Mouse (Mus musculus) cerebellum, adult 8-10 months (tissue): ENCODE data around the gene 1700017N19Rik.
A peak's percentile ranks its signal among the peaks of the same experiment; 100 is the strongest.
"Not testable (repeated sequence)": the region's sequence is repeated elsewhere in the genome, so short reads cannot be mapped to it uniquely, and the experiment has no call there.

Experiments
- DNase-seq: peaks from one replicate; pipeline ENCODE4 v3.0.0; 2022

1700017N19Rik gene

DNA sequence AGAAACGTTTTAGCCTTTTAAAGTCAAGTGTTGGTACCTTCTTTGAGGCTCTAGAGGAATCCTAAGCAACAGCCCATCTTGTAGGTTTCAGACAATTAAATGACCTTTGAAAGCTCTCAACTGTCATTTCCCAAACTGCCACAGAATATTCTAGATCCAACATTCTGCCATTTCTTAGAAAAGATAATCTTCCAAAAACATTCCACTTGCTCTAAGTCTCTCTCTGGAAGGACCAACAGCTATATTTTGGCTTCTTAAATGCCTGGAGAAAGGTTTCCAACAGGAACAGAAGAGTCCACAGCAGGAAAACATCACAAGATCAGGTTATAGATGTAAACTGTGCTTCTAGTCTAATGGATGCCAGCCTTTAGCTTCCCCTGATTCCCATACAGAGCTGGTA, at the start of gene 1700017N19Rik, which contains the start of gene 4930430F08Rik:
TSS of gene 1700017N19Rik (plus strand) at position 162 of the 400 bp plus-strand sequence.
TSS of gene 4930430F08Rik (minus strand) at position 101 of the 400 bp plus-strand sequence.
- DNase-seq: no peak

DNA sequence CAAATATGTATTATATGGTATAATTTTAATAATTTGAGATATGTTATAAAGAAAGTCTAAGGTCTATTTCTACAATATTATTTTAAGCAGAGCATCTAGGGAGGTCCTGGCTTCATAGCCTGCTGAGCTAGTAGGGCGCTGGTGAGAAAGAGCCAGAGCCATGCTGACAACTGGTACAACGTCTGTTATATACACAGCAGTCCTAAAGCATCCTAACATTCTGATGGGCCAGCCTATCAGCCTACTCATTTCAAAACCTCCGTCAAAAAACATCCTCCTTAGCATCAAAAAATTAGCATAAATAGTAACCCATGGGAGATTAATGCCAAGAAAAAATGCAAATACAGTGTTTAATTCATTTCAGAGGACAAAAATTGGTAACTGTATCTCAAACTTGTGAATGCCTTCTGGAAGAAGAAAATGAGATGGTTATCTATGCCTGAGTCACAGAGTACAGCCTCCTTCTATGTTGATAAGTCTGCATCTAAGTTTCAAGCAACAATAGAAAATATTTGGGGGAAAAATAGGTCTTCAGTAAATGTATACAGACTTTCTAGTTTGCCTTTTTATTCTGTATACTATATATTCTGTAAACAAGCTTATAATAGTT, 33.6 kb upstream of the 1700017N19Rik start:
- DNase-seq: no peak

DNA sequence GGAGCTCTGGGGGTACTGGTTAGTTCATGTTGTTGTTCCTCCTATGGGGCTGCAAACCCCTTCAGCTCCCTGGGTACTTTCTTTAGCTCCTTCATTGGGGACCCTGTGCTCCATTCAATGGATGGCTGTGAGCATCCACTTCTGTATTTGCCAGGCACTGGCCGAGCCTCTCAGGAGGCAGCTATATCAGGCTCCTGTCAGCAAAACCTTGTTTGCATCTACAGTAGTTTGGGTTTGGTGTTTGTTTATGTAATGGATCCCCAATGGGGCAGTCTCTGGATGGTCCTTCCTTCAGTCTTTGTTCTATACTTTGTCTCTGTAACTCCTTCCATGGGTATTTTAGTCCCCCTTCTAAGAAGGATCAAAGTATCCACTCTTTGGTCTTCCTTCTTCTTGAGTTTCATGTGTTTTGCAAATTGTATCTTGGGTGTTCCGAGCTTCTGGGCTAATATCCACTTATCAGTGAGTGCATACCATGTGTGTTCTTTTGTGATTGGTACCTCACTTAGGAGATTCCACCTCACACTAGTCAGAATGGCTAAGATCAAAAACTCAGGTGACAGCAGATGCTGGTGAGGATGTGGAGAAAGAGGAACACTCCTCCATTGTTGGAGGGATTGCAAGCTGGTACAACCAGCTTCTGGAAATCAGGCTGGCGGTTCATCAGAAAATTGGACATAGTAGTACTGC, 29.9 kb upstream of the 1700017N19Rik start:
- not testable (repeated sequence) for DNase-seq

DNA sequence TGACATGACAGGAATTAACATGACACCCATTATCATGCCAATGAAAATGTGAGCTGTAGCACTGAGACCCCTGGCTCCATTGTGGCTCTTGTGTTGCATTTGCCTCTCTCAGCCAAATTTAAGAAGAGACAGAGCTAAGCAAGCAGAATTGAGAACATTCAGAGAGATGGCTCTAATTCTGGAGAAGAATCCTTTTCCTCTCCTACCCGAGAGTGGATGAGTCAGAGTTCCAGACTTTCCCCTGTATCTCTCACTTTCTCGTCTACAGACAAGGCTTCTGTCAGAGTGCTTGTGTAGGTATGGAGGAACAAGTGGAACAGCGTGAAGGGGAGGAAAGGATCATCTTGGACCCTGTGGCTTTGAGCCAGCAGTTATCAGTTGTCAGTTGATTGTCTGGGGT, 26.2 kb upstream of the 1700017N19Rik start:
- no peak for DNase-seq

DNA sequence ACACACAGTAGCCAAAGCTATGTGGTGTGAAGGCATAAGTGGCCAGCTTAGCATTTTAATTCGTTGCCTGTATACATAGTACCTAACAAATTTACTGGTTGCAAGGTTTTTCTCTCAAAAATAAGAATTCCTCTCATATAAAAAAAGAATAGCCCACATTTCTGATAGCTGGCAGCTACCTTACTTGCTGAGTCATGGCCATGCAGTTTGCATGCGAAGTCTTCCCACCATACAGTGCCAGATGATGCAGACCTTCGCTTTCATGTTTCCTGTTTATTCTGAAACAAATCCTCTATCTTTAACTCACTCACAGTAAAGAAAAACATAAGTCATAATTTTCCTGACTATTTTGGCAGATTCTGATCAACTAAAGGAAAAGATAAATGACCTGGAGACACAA, 18.6 kb upstream of the 1700017N19Rik start:
- no peak for DNase-seq

- DNase-seq: no peak
These were observed 15.7 kb upstream of the 1700017N19Rik start for GRCm38 (mm10) chr10:100574505-100575149.

DNA sequence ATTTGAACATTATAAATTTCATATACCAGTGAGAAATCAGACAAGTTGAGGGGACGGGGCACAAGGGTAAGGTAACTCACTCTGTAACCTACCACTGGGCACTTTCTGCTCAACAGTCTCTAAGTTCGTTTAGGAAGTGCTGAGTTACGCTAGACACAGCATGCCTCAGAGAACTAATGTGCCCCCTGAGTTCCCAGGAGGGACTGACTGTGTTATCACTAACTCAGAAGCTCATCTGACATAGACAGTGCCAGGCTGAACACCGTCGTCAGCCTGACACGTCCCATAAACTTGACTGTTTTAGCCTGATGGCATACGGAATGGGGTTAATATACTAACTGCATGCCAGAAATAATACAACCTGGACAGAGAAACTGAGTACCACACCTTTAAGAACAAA, 15.0 kb upstream of the 1700017N19Rik start:
- no peak for DNase-seq

GRCm38 (mm10) chr10:100584178-100584577, 6.1 kb upstream of the 1700017N19Rik start:
- no peak for DNase-seq

DNA sequence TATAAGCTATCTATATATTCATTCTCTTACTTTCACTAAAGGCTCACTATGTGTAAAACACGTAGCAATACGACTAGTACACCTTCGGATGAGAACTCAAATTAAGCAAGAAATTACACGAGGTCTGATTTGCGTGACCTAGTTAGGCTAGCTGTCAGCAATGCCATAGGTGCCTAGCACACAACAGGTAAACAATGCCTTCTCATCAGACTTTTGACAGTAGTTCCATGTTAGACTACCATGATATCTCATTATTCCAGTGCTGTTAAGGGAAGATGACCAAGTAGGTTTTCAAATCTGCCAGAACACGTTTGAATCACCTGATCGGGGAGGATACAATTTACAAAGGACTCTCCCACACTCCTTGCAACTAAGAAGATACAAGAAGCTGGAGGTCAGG, 1.8 kb upstream of the 1700017N19Rik start:
- no peak for DNase-seq

DNA sequence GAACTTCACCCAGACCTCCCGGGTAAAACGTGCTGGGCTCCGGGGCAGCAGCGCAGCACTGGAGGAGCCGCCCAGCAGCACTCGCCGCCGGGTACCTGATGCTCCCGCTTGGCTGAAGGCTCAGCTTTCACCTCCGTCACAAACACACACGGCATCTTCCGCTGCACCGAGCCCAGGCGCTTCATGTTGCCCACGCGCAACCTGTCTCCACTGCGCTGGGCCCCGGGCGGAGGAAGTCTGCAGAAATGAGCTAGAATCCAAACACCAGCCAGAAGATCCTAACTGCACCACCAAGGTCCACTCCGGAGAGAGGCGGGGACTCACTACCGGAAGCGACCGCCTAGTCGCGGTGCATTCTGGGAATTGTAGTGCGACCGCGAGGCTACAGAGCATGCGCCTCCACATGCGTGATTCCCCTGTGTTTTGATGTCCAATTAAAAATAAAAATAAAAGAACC, 1.3 kb upstream of the 1700017N19Rik start:
- peak; percentile 91 for DNase-seq

GRCm38 (mm10) chr10:100598339-100598738, 8.1 kb downstream of the 1700017N19Rik start:
- DNase-seq: no peak

DNA sequence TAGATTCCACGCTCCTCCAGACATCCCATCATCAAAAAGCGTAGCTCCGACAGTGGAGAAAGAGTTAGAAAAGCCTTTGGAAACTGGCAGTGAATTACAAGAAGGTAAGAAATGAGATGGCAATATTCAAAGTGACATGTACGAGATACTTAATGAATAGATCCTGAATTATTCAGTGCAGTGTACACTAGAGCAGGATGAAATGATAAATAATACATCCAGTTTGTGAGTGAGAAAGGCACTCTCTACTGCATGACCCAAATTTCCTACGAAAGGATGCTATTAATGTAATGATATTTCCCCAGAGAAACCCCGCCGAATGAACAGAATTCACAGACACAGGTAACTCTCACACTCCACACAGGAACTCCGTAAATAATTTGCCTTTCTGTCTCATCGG, 13.2 kb downstream of the 1700017N19Rik start:
- DNase-seq: no peak

GRCm38 (mm10) chr10:100604254-100604653, 14.0 kb downstream of the 1700017N19Rik start:
- peak; percentile 23 for DNase-seq

GRCm38 (mm10) chr10:100617233-100617903, 27.1 kb downstream of the 1700017N19Rik start:
- DNase-seq: peak; percentile 34

DNA sequence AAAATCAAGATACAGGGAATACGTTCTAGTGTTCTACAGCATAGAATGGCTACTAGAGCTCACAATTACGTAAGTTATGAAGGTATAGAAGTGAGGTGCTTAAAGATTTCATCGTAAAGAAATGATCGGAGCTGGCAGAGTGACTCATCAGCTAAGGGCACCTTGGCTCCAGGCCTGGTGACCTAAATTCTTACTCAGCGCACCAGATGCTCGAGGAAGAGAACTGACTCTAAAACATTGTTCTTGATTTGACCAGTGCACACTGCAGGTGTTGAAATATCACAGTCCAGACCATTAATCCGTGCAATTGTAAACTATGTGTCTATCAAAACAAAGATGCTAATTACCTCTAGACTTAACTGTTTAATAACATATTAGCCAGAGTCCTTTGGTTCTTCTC, 29.2 kb downstream of the 1700017N19Rik start:
- DNase-seq: peak; percentile 16

DNA sequence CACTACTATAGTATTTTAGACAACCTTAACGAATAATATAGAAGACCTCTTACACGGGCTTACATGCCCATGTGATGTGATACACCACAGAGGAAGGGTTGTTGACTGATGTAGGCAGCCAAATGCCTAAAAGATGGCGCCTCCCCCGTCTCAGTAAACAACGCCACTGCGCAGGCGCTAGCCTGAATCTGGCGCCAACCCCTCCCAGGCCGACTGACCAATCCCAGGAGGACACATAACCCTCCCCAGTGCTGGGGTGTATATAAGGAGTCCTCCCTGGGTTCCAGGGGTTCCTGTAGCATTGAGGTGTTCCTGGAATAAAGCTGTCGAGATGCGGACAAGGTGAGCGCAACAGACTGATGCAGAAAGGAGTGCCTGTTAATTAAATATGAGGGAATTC, 29.8 kb downstream of the 1700017N19Rik start:
- DNase-seq: no peak

DNA sequence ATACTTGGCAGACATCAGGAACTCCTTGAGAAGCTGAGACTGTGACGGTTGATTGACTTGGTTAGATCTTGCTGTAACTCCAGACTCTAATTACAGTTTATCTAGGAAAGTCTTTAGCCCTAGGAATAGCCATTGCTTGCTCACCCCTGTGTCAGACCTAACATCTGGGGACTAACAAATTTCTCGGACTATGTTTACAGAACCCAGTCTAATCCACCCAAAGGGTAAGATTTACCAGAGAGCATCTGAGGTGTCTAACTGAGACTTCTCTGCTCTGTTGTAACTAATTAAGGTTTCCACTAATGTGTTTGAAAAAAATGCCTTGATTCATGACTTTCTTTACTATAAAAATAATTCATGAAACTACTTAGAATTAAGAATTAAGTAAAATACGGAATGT, 32.2 kb downstream of the 1700017N19Rik start:
- DNase-seq: no peak

DNA sequence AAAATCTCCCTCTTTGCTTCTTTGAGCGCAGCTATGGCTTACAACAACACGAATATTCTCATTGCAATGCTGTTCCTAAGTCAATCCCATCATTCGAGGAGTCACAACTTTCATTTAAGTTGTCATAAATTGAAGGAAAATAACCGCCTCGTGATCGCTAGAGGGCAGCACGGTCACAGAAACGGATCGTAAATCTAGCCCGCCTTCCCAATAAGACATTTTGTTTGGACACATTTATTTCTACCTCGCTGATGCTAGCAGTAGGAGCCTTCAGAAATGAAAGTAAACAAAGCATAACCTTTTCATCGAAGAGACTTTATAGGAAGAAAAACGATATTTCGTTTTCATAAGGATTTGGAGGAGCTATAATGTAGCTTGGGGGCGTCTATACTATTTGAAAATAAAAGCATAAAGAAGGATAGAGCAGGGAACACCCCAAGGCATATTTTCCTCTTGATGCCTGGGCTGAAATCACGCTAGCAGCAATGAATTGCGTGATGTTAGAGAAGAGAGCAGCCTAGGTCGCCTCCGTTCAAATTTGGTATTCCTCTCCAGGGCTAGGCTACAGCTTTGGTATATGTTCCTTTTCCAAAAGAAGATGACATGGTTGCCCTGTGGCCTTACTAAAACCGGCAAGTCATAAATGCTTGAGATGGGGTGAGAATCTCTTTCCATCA, 39.6 kb downstream of the 1700017N19Rik start:
- peak; percentile 54 for DNase-seq

DNA sequence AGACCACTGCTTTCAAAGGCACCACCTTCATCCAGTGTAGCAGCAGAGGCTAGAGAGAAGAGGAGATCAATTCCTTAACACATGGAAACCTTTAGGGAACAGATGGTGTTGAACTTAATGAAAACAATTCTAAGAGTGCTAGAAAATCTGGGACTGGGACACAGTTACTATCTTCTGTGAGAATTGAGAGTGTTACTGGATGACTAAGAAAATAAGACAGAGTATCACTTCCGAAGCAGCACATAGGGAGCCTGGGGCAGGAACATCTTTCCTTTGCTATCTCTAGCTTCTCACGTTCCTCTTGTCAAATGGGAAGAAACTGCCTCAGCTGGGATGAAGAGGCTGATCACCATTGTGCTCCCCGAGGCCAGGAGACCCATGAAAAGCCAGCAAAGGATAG, 52.6 kb downstream of the 1700017N19Rik start:
- DNase-seq: no peak

- DNase-seq: no peak
These were observed 55.1 kb downstream of the 1700017N19Rik start for GRCm38 (mm10) chr10:100645331-100645935.

- no peak for DNase-seq
These were observed 63.9 kb downstream of the 1700017N19Rik start for GRCm38 (mm10) chr10:100654183-100654582.

DNA sequence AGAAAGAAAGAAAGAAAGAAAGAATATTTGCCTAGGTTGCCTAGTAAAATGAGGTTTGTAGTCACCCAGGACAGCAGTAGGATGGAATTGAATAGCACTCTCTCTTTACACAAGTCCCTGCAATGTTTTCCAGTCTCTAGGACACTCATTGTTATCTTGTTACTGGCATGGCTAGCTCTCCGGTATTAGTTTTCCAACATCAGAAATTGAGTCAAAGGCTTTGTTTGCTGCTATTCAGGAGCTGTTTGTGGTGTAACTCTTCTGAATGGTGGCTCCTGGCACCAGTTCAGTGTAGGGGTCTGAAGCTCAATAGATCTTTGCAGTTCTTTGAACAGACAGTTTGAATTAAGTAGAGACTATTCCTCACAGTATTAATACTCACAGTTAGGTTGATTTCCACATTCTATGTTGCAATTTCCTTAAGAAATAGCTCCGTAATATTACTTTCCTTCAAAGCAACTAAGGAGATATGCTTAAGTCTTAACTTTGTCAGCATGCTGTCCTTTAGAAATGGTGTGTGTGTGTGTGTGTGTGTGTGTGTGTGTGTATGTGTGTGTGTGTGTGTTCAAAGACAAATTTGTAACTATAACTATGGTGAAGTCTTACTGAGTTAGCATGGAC, 71.8 kb downstream of the 1700017N19Rik start:
- no peak for DNase-seq
